In the genomic region with DNA sequence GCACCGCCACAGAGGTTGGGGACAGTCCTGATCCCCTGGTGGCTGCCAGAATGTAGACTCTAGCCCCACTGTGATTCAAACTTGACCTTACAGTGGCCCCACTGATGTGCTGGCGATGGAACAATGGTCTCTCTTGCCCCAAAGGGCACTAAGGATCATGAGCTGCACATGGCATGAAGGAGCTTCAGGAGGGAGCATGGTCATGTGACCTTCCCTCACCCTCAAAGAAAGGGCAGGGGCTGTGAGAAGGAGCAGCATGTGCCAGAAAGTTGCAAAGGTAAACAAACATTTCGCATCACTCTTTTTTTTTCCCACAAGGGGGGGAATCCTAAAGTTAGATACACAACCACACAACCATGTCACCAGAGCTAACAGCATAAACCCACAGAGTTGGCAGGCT, we compare ENCODE assay signal across 1 mouse cellular context.
TF ChIP-seq lines count a peak whose summit lies in the region.

No protein-coding gene starts in this region.

TF ChIP-seq in MEL, 35 proteins besides CTCF, POLR2A, EP300 and RAD21:
- TF ChIP-seq USF1 (IDR thresholded peaks at IDR 0.05; ENCODE audit: low read depth, low read length) (peak; percentile 42; the same call in 1 of the 2 replicates), ZNF384 (IDR thresholded peaks at IDR 0.05; ENCODE audit: low read depth, low read length) (no peak), BHLHE40 (IDR thresholded peaks at IDR 0.05; ENCODE audit: borderline replicate concordance, low read depth, low read length) (no peak)
